Mouse (Mus musculus) midbrain, embryonic 12.5 days (tissue): ENCODE measurements around the gene Ppp1r12c. TPM values are rescaled to one million over a fixed set of nuclear protein-coding genes. Genes with fewer than 3 reads are reported as not detected.
A peak's percentile ranks its signal among the peaks of the same experiment; 100 is the strongest.

ENCODE experiments used
- ATAC-seq: fragments of 200-750 bp; cut with Nextera tagmentation; 2 replicates; pipeline ENCODE4 v1.8.0; 2017; ENCODE audit warnings: low read depth, moderate TSS enrichment, moderate library complexity; ENCODE audit not compliant: low FRiP score
- H3K27ac ChIP-seq: fragments of 300-500 bp; sonication (generic); replicated peaks from 2 replicates; pipeline ENCODE4 v1.5.1; 2016; ENCODE audit warnings: mild to moderate bottlenecking
- H3K27me3 ChIP-seq: fragments of 300-500 bp; sonication (generic); 2 replicates; pipeline ENCODE4 v1.6.1; 2016; ENCODE audit warnings: mild to moderate bottlenecking
- H3K36me3 ChIP-seq: fragments of 300-500 bp; sonication (generic); 2 replicates; pipeline ENCODE4 v1.6.1; 2016
- H3K4me1 ChIP-seq: fragments of 300-500 bp; sonication (generic); 2 replicates; pipeline ENCODE4 v1.6.1; 2016
- H3K4me2 ChIP-seq: fragments of 300-500 bp; sonication (generic); replicated peaks from 2 replicates; pipeline ENCODE4 v1.6.1; 2016; ENCODE audit warnings: mild to moderate bottlenecking, moderate library complexity
- H3K4me3 ChIP-seq: fragments of 300-500 bp; sonication (generic); 2 replicates; pipeline ENCODE4 v1.5.1; 2016; ENCODE audit warnings: mild to moderate bottlenecking
- H3K9ac ChIP-seq: fragments of 300-500 bp; sonication (generic); replicated peaks from 2 replicates; pipeline ENCODE4 v1.6.1; 2016; ENCODE audit warnings: mild to moderate bottlenecking, moderate library complexity
- H3K9me3 ChIP-seq: fragments of 300-500 bp; sonication (generic); 2 replicates; pipeline ENCODE4 v1.6.1; 2016; ENCODE audit warnings: mild to moderate bottlenecking
- WGBS: fragments of 180-500 bp; shearing (Covaris S2); methylation state at CpG from one replicate; pipeline ENCODE4 v1.1.7; 2016; 5-methylcytosine and 5-hydroxymethylcytosine counted together
- polyA plus RNA-seq: library from polyadenylated mRNA; unstranded; fragments of >200 nt; fragmentation: Nextera tagmentation; extraction: Ambion mirVana; gene quantifications from 2 replicates; pipeline ENCODE4 v1.2.1, GENCODE M21; 2016

Gene Ppp1r12c
- polyA plus RNA-seq, 1 experiment from 2014 or later: 61.2 TPM

- WGBS: 48% methylated on average over 6 of the region's 6 CpGs
- no peaks in the 10 kb centered on the region for H3K36me3 ChIP-seq
- H3K9ac ChIP-seq: peak overlapping the region; percentile 6; the same call in 1 of the 2 replicates
- H3K27ac ChIP-seq: no peak overlapping the region
- H3K27me3 ChIP-seq: peaks cover 4% of the 10 kb centered on the region; the same call in 1 of the 2 replicates
- no peaks in the 10 kb centered on the region for H3K9me3 ChIP-seq
- no peak overlapping the region for H3K4me3 ChIP-seq
- no peak for ATAC-seq
- peaks cover 24% of the 10 kb centered on the region for H3K4me1 ChIP-seq
- H3K4me2 ChIP-seq: no peak overlapping the region
Measured at GRCm38 (mm10) chr7:4513829-4514712, 12.6 kb upstream of the Ppp1r12c start.

DNA sequence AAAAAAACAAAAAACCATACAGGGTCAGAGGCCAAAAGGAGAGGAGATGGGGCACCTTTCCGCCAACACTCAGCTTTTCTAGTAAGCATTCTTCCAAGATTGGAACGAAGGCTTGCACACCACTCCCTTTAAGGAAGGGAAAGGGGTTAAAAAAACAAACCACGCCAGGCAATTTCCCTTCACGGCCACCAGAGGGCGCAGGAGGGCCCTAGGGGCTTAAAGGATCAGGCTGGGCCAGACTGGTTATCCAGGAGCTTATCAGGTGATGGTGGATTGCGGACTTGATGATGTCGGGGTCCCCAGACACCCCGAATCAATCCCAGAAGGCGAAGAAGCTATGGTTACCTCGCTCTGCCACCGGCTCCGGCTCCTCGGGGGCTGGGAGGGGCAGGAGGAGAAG is 11.8 kb upstream of the Ppp1r12c start:
- ATAC-seq: no peak
- H3K9me3 ChIP-seq: no peaks in the 10 kb centered on the region
- no peak overlapping the region for H3K4me3 ChIP-seq
- WGBS: 39% methylated on average over 13 of the region's 13 CpGs
- peaks cover 24% of the 10 kb centered on the region for H3K4me1 ChIP-seq
- no peak overlapping the region for H3K9ac ChIP-seq
- peaks cover 11% of the 10 kb centered on the region for H3K27me3 ChIP-seq
- no peak overlapping the region for H3K27ac ChIP-seq
- no peak overlapping the region for H3K4me2 ChIP-seq
- no peaks in the 10 kb centered on the region for H3K36me3 ChIP-seq

DNA sequence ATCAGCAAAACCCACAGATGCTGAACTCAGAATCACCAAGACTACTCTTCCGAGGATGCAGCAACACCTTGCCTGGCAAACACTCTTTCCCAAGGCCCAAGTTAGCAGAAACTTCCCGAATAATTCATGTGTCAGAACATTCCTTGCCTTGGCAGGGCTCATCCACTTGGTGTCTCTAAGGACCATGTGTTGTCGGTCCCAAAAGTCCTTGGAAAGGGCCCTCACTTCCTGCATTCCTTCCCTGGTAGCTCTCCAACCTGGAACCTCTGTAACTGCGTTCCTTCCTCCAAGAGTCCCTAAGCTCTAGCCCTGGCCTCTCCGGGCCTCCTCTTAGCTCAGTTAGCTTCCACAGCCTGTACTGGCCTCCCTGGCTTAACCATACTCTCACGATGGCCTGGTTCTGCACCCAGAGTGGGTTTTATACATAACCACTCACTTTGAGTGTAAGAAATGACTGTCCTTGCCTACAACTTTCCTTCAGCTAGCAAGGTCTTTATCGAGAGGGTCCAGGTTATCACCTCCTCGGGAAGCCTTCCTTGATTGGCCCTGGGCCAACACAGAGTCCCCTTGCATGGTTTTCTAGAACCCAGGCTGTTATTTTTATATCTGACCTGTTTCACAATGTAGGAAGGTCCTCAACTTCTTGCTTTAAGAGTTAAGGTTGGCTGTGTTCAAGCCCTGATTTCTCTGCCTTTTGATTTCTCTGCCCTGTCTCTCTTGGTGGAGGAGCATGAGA is 10.2 kb upstream of the Ppp1r12c start:
- no peak overlapping the region for H3K9ac ChIP-seq
- 84% methylated on average over 8 of the region's 8 CpGs for WGBS

GRCm38 (mm10) chr7:4509863-4510608 is 8.6 kb upstream of the Ppp1r12c start:
- H3K4me3 ChIP-seq: no peak overlapping the region
- peaks cover 11% of the 10 kb centered on the region for H3K27me3 ChIP-seq
- H3K27ac ChIP-seq: peak overlapping the region; percentile 21; the same call in 1 of the 2 replicates
- 14% methylated on average over 24 of the region's 24 CpGs for WGBS
- no peaks in the 10 kb centered on the region for H3K9me3 ChIP-seq
- no peaks in the 10 kb centered on the region for H3K36me3 ChIP-seq
- H3K4me1 ChIP-seq: peaks cover 12% of the 10 kb centered on the region
- H3K4me2 ChIP-seq: peak overlapping the region; percentile 20; the same call in 1 of the 2 replicates
- no peak overlapping the region for H3K9ac ChIP-seq
- peak; percentile 89 for ATAC-seq

More for the DNA sequence above, 10.2 kb upstream of the Ppp1r12c start:
- H3K4me2 ChIP-seq: no peak overlapping the region
- ATAC-seq: no peak
- H3K27ac ChIP-seq: no peak overlapping the region
- H3K36me3 ChIP-seq: no peaks in the 10 kb centered on the region
- peaks cover 11% of the 10 kb centered on the region for H3K27me3 ChIP-seq
- no peak overlapping the region for H3K4me3 ChIP-seq
- no peaks in the 10 kb centered on the region for H3K9me3 ChIP-seq
- H3K4me1 ChIP-seq: peaks cover 23% of the 10 kb centered on the region

DNA sequence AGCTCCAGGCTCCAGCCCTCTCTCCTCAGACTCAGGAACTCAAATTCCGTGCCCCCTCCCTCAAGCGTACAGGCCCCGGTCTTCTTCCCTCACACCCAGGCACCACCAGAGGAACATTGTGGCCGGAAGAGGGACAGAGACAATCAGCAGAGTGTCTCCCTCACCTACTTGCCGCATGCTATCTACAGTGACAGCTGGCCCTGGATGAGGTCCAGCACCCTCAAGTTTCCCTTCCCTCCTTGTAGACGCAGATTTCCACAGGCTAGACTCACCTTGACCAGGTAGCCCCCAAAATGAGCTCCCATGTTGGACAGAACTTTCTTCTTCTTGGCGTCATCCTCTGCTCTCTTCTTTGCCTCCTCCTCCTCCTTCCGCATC is 7.2 kb upstream of the Ppp1r12c start:
- Histone ChIP-seq H3K9ac (no peak overlapping the region), H3K4me2 (no peak overlapping the region), H3K27me3 (peaks cover 14% of the 10 kb centered on the region), H3K36me3 (no peaks in the 10 kb centered on the region), H3K27ac (no peak overlapping the region), H3K9me3 (no peaks in the 10 kb centered on the region), H3K4me1 (0 out of 2 replicates have a peak, but pooled peaks cover 6% of the 10 kb centered on the region), H3K4me3 (no peak overlapping the region)
- ATAC-seq: no peak
- 90% methylated on average over 8 of the region's 8 CpGs for WGBS

GRCm38 (mm10) chr7:4508062-4508738 is 6.7 kb upstream of the Ppp1r12c start:
- no peak overlapping the region for H3K4me2 ChIP-seq
- no peak for ATAC-seq
- no peaks in the 10 kb centered on the region for H3K36me3 ChIP-seq
- 73% methylated on average over 32 of the region's 32 CpGs for WGBS
- H3K27ac ChIP-seq: no peak overlapping the region
- peaks cover 14% of the 10 kb centered on the region for H3K27me3 ChIP-seq
- 0 out of 2 replicates have a peak, but pooled peaks cover 6% of the 10 kb centered on the region for H3K4me1 ChIP-seq
- H3K9ac ChIP-seq: no peak overlapping the region
- no peak overlapping the region for H3K4me3 ChIP-seq
- no peaks in the 10 kb centered on the region for H3K9me3 ChIP-seq

DNA sequence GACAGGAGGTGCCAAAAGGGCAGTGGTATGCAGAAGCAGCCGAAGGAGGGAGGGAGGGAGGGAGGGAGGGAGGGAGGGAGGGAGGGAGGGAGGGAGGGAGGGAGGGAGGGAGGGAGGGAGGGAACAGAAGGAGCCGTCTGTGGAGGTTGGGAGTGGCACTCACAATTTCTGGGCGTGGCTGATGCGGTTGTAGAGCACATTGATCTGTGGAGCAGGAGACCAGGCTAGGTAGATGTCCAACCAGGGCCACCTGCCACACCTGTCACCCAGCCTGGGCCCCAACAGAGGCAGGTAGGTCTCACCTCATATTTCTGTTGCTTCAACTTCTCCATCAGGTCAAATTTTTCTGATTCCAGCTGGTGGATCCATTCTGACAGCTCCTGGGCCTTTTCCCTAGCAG is 5.7 kb upstream of the Ppp1r12c start:
- no peaks in the 10 kb centered on the region for H3K9me3 ChIP-seq
- no peak overlapping the region for H3K4me2 ChIP-seq
- no peak overlapping the region for H3K4me3 ChIP-seq
- H3K27me3 ChIP-seq: peaks cover 14% of the 10 kb centered on the region
- no peaks in the 10 kb centered on the region for H3K36me3 ChIP-seq
- no peak overlapping the region for H3K9ac ChIP-seq
- H3K27ac ChIP-seq: no peak overlapping the region
- 0 out of 2 replicates have a peak, but pooled peaks cover 6% of the 10 kb centered on the region for H3K4me1 ChIP-seq
- ATAC-seq: no peak
- WGBS: 100% methylated on average over 2 of the region's 4 CpGs

DNA sequence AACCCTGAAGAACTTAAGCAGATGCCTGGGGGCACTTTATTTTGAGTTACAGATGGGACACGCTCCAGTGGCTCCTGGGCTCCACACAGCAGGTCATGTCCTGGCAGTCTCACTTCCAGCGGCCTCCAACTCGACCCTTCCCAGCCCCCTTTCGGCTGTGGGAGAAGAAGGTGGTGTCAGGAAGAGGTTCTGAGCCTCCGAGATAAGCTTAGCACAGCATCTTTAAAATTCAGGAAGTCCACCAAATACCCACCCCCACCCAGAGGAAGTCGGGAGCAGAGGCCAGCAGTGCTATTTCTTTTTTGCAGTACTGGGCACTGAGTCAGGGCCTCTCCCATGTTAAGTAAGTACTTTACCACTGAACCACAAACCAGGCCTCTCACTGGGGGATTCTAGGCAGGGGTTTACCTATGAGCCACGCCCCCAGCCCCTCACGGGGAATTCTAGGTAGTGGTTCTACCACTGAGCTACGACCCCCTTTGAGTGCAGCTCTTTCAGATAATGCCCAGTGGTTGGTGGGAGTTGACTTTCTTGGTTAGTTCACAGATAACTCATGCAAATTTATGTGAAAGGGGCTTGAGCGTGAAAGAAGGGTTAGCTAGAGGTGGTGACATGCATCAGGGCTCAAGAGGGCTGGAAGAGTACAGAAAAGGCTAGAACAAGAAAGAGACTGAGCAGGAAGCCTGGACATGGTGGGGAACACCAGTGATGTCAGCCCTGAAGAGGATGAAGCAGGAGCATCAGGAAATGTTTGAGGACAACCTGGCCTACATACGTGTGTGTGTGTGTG is 3.4 kb upstream of the Ppp1r12c start:
- Histone ChIP-seq H3K27ac (no peak overlapping the region), H3K36me3 (no peaks in the 10 kb centered on the region), H3K4me1 (peaks cover 11% of the 10 kb centered on the region), H3K27me3 (peaks cover 14% of the 10 kb centered on the region), H3K9me3 (no peaks in the 10 kb centered on the region), H3K9ac (no peak overlapping the region), H3K4me3 (no peak overlapping the region), H3K4me2 (no peak overlapping the region)
- 69% methylated on average over 11 of the region's 11 CpGs for WGBS
- no peak for ATAC-seq

GRCm38 (mm10) chr7:4503858-4504257 is 2.4 kb upstream of the Ppp1r12c start:
- Histone ChIP-seq H3K27ac (no peak overlapping the region), H3K4me2 (no peak overlapping the region), H3K9me3 (no peaks in the 10 kb centered on the region), H3K4me3 (no peak overlapping the region), H3K9ac (no peak overlapping the region), H3K36me3 (no peaks in the 10 kb centered on the region), H3K27me3 (peaks cover 8% of the 10 kb centered on the region; the same call in 1 of the 2 replicates), H3K4me1 (peaks cover 21% of the 10 kb centered on the region)
- WGBS: 82% methylated on average over 5 of the region's 5 CpGs
- ATAC-seq: no peak

DNA sequence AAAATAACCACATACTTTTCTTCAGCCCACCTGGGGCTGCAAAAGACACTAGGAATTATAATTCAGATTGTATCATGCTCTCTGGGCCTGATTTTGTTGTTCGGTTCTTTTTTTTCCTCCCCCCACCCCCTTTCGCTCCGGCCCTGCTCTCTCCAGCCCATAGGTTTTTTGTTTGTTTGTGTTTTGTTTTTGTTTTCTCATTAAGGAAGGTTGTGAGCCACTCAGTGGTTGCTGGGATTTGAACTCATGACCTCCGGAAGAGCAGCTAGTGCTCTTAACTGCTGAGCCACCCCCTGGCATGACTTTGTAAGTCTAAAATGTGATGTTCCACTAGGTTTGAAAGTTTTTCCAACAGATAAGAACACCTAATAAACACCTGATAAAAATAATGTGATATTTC is 1.6 kb upstream of the Ppp1r12c start:
- ATAC-seq: no peak
- Histone ChIP-seq H3K27ac (no peak overlapping the region), H3K4me2 (no peak overlapping the region), H3K9ac (no peak overlapping the region), H3K4me1 (peaks cover 29% of the 10 kb centered on the region), H3K4me3 (no peak overlapping the region), H3K9me3 (no peaks in the 10 kb centered on the region), H3K27me3 (0 out of 2 replicates have a peak, but pooled peaks cover 3% of the 10 kb centered on the region), H3K36me3 (no peaks in the 10 kb centered on the region)
- WGBS: 81% methylated on average over 4 of the region's 4 CpGs
